35 mouse cellular contexts compared by ENCODE assay signal in genomic region chr3:109681863-109682262, GRCm38 (mm10).
"Had no signal": no experiment of that assay in that cellular context is flagged by ENCODE, and none has a peak within 500 bp of the region (broad histone marks: within the 10 kb centered on the region; RNA-seq: fewer than 3 reads in every experiment).

No protein-coding gene starts in this region.

- H3K4me3 ChIP-seq: heart, embryonic 10.5 days; heart, embryonic 12.5 days; heart, embryonic 13.5 days; heart, embryonic 15.5 days; hindbrain, embryonic 10.5 days; hindbrain, embryonic 12.5 days; hindbrain, embryonic 13.5 days; hindbrain, embryonic 15.5 days; intestine, embryonic 15.5 days; kidney, embryonic 15.5 days; layer of hippocampus, adult 2 months had no signal

- ATAC-seq: hindbrain, embryonic 16.5 days; hindbrain, postnatal 0 days; inflammation-experienced regulatory T-cells, adult 6 months; intestine, embryonic 15.5 days; intestine, embryonic 16.5 days; intestine, postnatal 0 days had no signal

- H3K36me3 ChIP-seq: heart, embryonic 10.5 days; heart, embryonic 15.5 days; hindbrain, embryonic 10.5 days; hindbrain, embryonic 12.5 days; hindbrain, embryonic 15.5 days; intestine, embryonic 15.5 days had no signal

- H3K27me3 ChIP-seq: heart, embryonic 12.5 days; heart, embryonic 13.5 days; heart, embryonic 15.5 days; hindbrain, embryonic 12.5 days; hindbrain, embryonic 13.5 days; hindbrain, embryonic 15.5 days; intestine, embryonic 15.5 days; kidney, embryonic 15.5 days had no signal

- DNase-seq: heart, postnatal 10 days; heart, postnatal 14 days; heart, postnatal 36 days; heart, postnatal 4 days; kidney, adult 11 months; kidney, adult 18-20 months; kidney, adult 2 months; kidney, adult 8-10 months; kidney, adult 9 months; kidney, postnatal 10 days; kidney, postnatal 14 days; kidney, postnatal 25 days; kidney, postnatal 36 days; kidney, postnatal 4 days; layer of hippocampus, adult 9-11 months; layer of hippocampus, postnatal 36 days had no signal

- H3K9me3 ChIP-seq: heart, embryonic 10.5 days; heart, embryonic 12.5 days; heart, embryonic 13.5 days; heart, embryonic 15.5 days; hindbrain, embryonic 10.5 days; hindbrain, embryonic 12.5 days; hindbrain, embryonic 13.5 days; hindbrain, embryonic 15.5 days; intestine, embryonic 15.5 days; kidney, embryonic 15.5 days had no signal

- H3K4me1 ChIP-seq: heart, embryonic 10.5 days; heart, embryonic 12.5 days; heart, embryonic 15.5 days; hindbrain, embryonic 10.5 days; hindbrain, embryonic 12.5 days; hindbrain, embryonic 13.5 days; hindbrain, embryonic 15.5 days; intestine, embryonic 15.5 days; kidney, embryonic 15.5 days had no signal

- H3K4me2 ChIP-seq: heart, embryonic 11.5 days; heart, embryonic 12.5 days; heart, embryonic 13.5 days; heart, embryonic 15.5 days; hindbrain, embryonic 12.5 days; hindbrain, embryonic 13.5 days; hindbrain, embryonic 14.5 days; hindbrain, embryonic 15.5 days; intestine, embryonic 15.5 days; kidney, embryonic 15.5 days had no signal

- H3K9ac ChIP-seq: heart, embryonic 12.5 days; heart, embryonic 13.5 days; heart, embryonic 15.5 days; hindbrain, embryonic 12.5 days; hindbrain, embryonic 13.5 days; hindbrain, embryonic 14.5 days; hindbrain, embryonic 15.5 days; intestine, embryonic 15.5 days; kidney, embryonic 15.5 days had no signal

- H3K27ac ChIP-seq: heart, embryonic 10.5 days; heart, embryonic 13.5 days; heart, embryonic 15.5 days; hindbrain, embryonic 10.5 days; hindbrain, embryonic 12.5 days; hindbrain, embryonic 13.5 days; hindbrain, embryonic 14.5 days; hindbrain, embryonic 15.5 days; hindbrain, postnatal 0 days; intestine, embryonic 15.5 days; kidney, embryonic 15.5 days; kidney, postnatal 0 days; layer of hippocampus, adult 2 months had no signal
